Mouse (Mus musculus): ENCODE data around the gene 4930568D16Rik.
A peak's percentile ranks its signal among the peaks of the same experiment; 100 is the strongest.

DNA sequence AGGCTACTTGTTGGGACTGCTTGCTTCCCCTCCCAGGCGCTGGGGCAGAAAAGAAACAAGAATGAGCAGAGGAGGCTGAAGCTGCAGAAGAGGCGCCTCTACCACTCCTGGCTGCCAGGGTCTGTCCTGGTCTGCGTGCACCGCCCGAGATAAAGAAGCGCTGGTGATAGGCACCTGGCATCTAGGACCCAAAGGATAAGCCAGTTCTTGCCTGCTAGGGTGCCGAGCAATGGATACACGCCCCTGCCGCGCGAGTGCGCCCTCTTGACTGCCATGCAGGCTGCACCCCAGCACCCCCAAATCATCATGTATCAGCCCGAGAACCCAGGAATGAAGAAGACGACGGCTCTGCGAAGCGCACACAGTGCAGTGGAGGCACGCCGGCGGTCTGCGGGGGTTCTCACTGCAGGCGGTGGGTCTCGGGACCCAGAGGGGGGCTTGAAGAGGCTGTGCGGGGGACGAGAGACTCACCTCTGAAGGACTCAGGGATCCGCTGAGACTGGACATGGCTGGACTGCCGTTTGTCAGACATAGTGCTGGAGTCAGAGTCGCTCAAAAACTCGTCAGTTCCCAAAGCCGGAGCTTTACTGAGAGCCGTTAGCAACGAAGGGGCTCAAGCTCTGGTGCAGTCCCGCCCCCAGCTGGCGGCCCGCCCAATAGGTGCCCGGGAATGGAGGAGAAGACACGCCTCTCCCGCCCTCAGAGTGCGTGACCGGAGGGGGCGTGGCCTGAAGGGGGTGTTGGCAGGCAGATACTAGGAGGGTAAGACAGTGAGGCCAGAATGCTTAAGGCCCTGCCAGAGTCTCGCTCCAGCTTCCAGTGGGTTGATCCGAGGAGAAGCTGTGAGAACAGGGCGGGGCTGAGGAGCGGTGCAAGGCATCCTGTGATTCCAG, 30.9 kb downstream of the 4930568D16Rik start, which contains the start of gene Stom:
- peak; percentile 88 for TF ChIP-seq POLR2A (IDR thresholded peaks at IDR 0.05; ENCODE audit: borderline replicate concordance, control insufficient read depth, low read depth, low read length)
- TF ChIP-seq CTCF (IDR thresholded peaks at IDR 0.05; ENCODE audit: control insufficient read depth, insufficient read depth, low read length): peak; percentile 17; the same call in 1 of the 2 replicates

Measured in bone marrow, adult 2 months (tissue).